Mouse (Mus musculus): ENCODE results near the gene Olfr107. TPM values are rescaled to one million over a fixed set of nuclear protein-coding genes. Genes with fewer than 3 reads are reported as not detected.

The Olfr107 gene
- polyA plus RNA-seq (2016; fragmentation: Nextera tagmentation; extraction: Ambion mirVana): not detected in 2 replicates

GRCm38 (mm10) chr17:37398926-37399325 is at the start of gene Olfr107:
TSS of gene Olfr107 (plus strand) at chr17:37399226.
- Histone ChIP-seq H3K9me3 (no peaks in the 10 kb centered on the region), H3K4me2 (replicated peaks) (no peak within 1 kb of the TSS), H3K9ac (no peak within 1 kb of the TSS), H3K4me3 (no peak within 1 kb of the TSS), H3K27ac (no peak within 1 kb of the TSS), H3K27me3 (replicated peaks) (no peaks in the 10 kb centered on the region), H3K4me1 (no peaks in the 10 kb centered on the region), H3K36me3 (no peaks in the 10 kb centered on the region)
- WGBS: 84% methylated on average over 3 of the region's 3 CpGs
- no peak for ATAC-seq (ENCODE audit: low FRiP score, low read depth)

- no peak for ATAC-seq (ENCODE audit: low FRiP score, low read depth)
- no peaks in the 10 kb centered on the region for H3K9me3 ChIP-seq
- H3K4me1 ChIP-seq: no peaks in the 10 kb centered on the region
- no peak within 1 kb of the TSS for H3K4me3 ChIP-seq
- no peaks in the 10 kb centered on the region for H3K36me3 ChIP-seq
- no peak within 1 kb of the TSS for H3K27ac ChIP-seq
- no peaks in the 10 kb centered on the region for H3K27me3 ChIP-seq (replicated peaks)
- H3K4me2 ChIP-seq (replicated peaks): no peak within 1 kb of the TSS
- no peak within 1 kb of the TSS for H3K9ac ChIP-seq
Measured at GRCm38 (mm10) chr17:37359282-37359681, 39.7 kb upstream of the Olfr107 start, which contains the start of gene Olfr104-ps. TSS of gene Olfr104-ps (plus strand) at chr17:37359582.

- Histone ChIP-seq H3K27ac (no peak within 1 kb of the TSS), H3K9ac (no peak within 1 kb of the TSS), H3K9me3 (no peaks in the 10 kb centered on the region), H3K4me3 (no peak within 1 kb of the TSS), H3K4me1 (no peaks in the 10 kb centered on the region), H3K36me3 (no peaks in the 10 kb centered on the region), H3K4me2 (replicated peaks) (no peak within 1 kb of the TSS), H3K27me3 (replicated peaks) (no peaks in the 10 kb centered on the region)
- no peak for ATAC-seq (ENCODE audit: low FRiP score, low read depth)
Measured at GRCm38 (mm10) chr17:37378733-37379132, 20.3 kb upstream of the Olfr107 start, which contains the start of gene Olfr105-ps. TSS of gene Olfr105-ps (plus strand) at chr17:37379033.

GRCm38 (mm10) chr17:37390093-37390492 is 8.9 kb upstream of the Olfr107 start, which contains the start of gene Olfr106-ps:
TSS of gene Olfr106-ps (plus strand) at chr17:37390393.
- Histone ChIP-seq H3K36me3 (no peaks in the 10 kb centered on the region), H3K27me3 (replicated peaks) (no peaks in the 10 kb centered on the region), H3K4me2 (replicated peaks) (no peak within 1 kb of the TSS), H3K4me1 (no peaks in the 10 kb centered on the region), H3K4me3 (no peak within 1 kb of the TSS), H3K9me3 (0 out of 2 replicates have a peak, but pooled peaks cover 3% of the 10 kb centered on the region), H3K27ac (no peak within 1 kb of the TSS), H3K9ac (no peak within 1 kb of the TSS)
- ATAC-seq (ENCODE audit: low FRiP score, low read depth): no peak
- WGBS: 84% methylated on average over 1 of the region's 1 CpGs

- Histone ChIP-seq H3K4me2 (replicated peaks) (no peak overlapping the region), H3K4me1 (no peaks in the 10 kb centered on the region), H3K9ac (no peak overlapping the region), H3K27ac (no peak overlapping the region), H3K4me3 (no peak overlapping the region), H3K36me3 (no peaks in the 10 kb centered on the region), H3K9me3 (no peaks in the 10 kb centered on the region; the same call in 1 of the 2 replicates), H3K27me3 (replicated peaks) (no peaks in the 10 kb centered on the region)
- ATAC-seq (ENCODE audit: low FRiP score, low read depth): no peak
Measured at GRCm38 (mm10) chr17:37413380-37413779, 14.4 kb downstream of the Olfr107 start.

- no peak within 1 kb of the TSS for H3K9ac ChIP-seq
- WGBS: 88% methylated on average over 1 of the region's 1 CpGs
- H3K4me1 ChIP-seq: no peaks in the 10 kb centered on the region
- no peak for ATAC-seq (ENCODE audit: low FRiP score, low read depth)
- H3K4me2 ChIP-seq (replicated peaks): no peak within 1 kb of the TSS
- no peak within 1 kb of the TSS for H3K27ac ChIP-seq
- no peaks in the 10 kb centered on the region for H3K9me3 ChIP-seq
- no peaks in the 10 kb centered on the region for H3K27me3 ChIP-seq (replicated peaks)
- no peaks in the 10 kb centered on the region for H3K36me3 ChIP-seq
- H3K4me3 ChIP-seq: no peak within 1 kb of the TSS
Measured at GRCm38 (mm10) chr17:37445180-37445579, 46.2 kb downstream of the Olfr107 start, which contains the start of gene Olfr108. TSS of gene Olfr108 (plus strand) at chr17:37445480.

Other genes with a start within 250 kb of the Olfr107 start
- not detected in 2 replicates for gene Olfr93, start 237.7 kb upstream of the Olfr107 start, polyA plus RNA-seq (2016; fragmentation: Nextera tagmentation; extraction: Ambion mirVana)
- gene Ubd, start 205.3 kb upstream of the Olfr107 start, polyA plus RNA-seq (2016; fragmentation: Nextera tagmentation; extraction: Ambion mirVana): not detected in 2 replicates
- not detected in 2 replicates for gene Olfr94, start 198.2 kb upstream of the Olfr107 start, polyA plus RNA-seq (2016; fragmentation: Nextera tagmentation; extraction: Ambion mirVana)
- not detected in 2 replicates for gene Olfr95, start 186.1 kb upstream of the Olfr107 start, polyA plus RNA-seq (2016; fragmentation: Nextera tagmentation; extraction: Ambion mirVana)
- not detected in 2 replicates for gene Olfr96, start 179.1 kb upstream of the Olfr107 start, polyA plus RNA-seq (2016; fragmentation: Nextera tagmentation; extraction: Ambion mirVana)
- gene Olfr97, start 161.9 kb upstream of the Olfr107 start, polyA plus RNA-seq (2016; fragmentation: Nextera tagmentation; extraction: Ambion mirVana): not detected in 2 replicates
- gene Olfr98, start 135.5 kb upstream of the Olfr107 start, polyA plus RNA-seq (2016; fragmentation: Nextera tagmentation; extraction: Ambion mirVana): not detected in 2 replicates
- gene H2-M3, start 129.0 kb upstream of the Olfr107 start, polyA plus RNA-seq (2016; fragmentation: Nextera tagmentation; extraction: Ambion mirVana): 0.64 and 1.1 TPM in 2 replicates
- not detected in 2 replicates for gene Olfr99, start 115.8 kb upstream of the Olfr107 start, polyA plus RNA-seq (2016; fragmentation: Nextera tagmentation; extraction: Ambion mirVana)
- not detected in 2 replicates for gene Olfr101, start 94.9 kb upstream of the Olfr107 start, polyA plus RNA-seq (2016; fragmentation: Nextera tagmentation; extraction: Ambion mirVana)
- gene Olfr102, start 82.2 kb upstream of the Olfr107 start, polyA plus RNA-seq (2016; fragmentation: Nextera tagmentation; extraction: Ambion mirVana): not detected in 2 replicates
- gene Olfr103, start 59.5 kb upstream of the Olfr107 start, polyA plus RNA-seq (2016; fragmentation: Nextera tagmentation; extraction: Ambion mirVana): not detected in 2 replicates
- gene Olfr104-ps, start 39.6 kb upstream of the Olfr107 start, polyA plus RNA-seq (2016; fragmentation: Nextera tagmentation; extraction: Ambion mirVana): not detected in 2 replicates
- gene Olfr105-ps, start 20.2 kb upstream of the Olfr107 start, polyA plus RNA-seq (2016; fragmentation: Nextera tagmentation; extraction: Ambion mirVana): not detected in 2 replicates
- gene Olfr106-ps, start 8.8 kb upstream of the Olfr107 start, polyA plus RNA-seq (2016; fragmentation: Nextera tagmentation; extraction: Ambion mirVana): not detected in 2 replicates
- not detected in 2 replicates for gene Olfr108, start 46.3 kb downstream of the Olfr107 start, polyA plus RNA-seq (2016; fragmentation: Nextera tagmentation; extraction: Ambion mirVana)
- gene Olfr109, start 59.7 kb downstream of the Olfr107 start, polyA plus RNA-seq (2016; fragmentation: Nextera tagmentation; extraction: Ambion mirVana): not detected in 2 replicates
- not detected in 2 replicates for gene H2-M2, start 84.3 kb downstream of the Olfr107 start, polyA plus RNA-seq (2016; fragmentation: Nextera tagmentation; extraction: Ambion mirVana)
- not detected in 2 replicates for gene Olfr110, start 93.2 kb downstream of the Olfr107 start, polyA plus RNA-seq (2016; fragmentation: Nextera tagmentation; extraction: Ambion mirVana)
- not detected in 2 replicates for gene Olfr111, start 108.8 kb downstream of the Olfr107 start, polyA plus RNA-seq (2016; fragmentation: Nextera tagmentation; extraction: Ambion mirVana)
- gene Olfr112, start 170.2 kb downstream of the Olfr107 start, polyA plus RNA-seq (2016; fragmentation: Nextera tagmentation; extraction: Ambion mirVana): not detected in 2 replicates
- gene Olfr113, start 178.4 kb downstream of the Olfr107 start, polyA plus RNA-seq (2016; fragmentation: Nextera tagmentation; extraction: Ambion mirVana): not detected in 2 replicates
- gene Olfr114, start 193.5 kb downstream of the Olfr107 start, polyA plus RNA-seq (2016; fragmentation: Nextera tagmentation; extraction: Ambion mirVana): not detected in 2 replicates
- gene Olfr115, start 227.9 kb downstream of the Olfr107 start, polyA plus RNA-seq (2016; fragmentation: Nextera tagmentation; extraction: Ambion mirVana): not detected in 2 replicates
- gene Olfr116, start 228.0 kb downstream of the Olfr107 start, polyA plus RNA-seq (2016; fragmentation: Nextera tagmentation; extraction: Ambion mirVana): not detected in 2 replicates